Mouse (Mus musculus) liver, embryonic 14.5 days (tissue): ENCODE results near the gene Cideb. TPM values are rescaled to one million over a fixed set of nuclear protein-coding genes. Genes with fewer than 3 reads are reported as not detected.
A peak's percentile ranks its signal among the peaks of the same experiment; 100 is the strongest.

Source experiments
- ATAC-seq: fragments of 200-750 bp; cut with Nextera tagmentation; 2 replicates; pipeline ENCODE4 v1.8.0; 2017; ENCODE audit warnings: moderate number of reproducible peaks, mild to moderate bottlenecking, moderate library complexity; ENCODE audit not compliant: insufficient read depth
- DNase-seq, 3 experiments: peaks; one replicate each; pipeline ENCODE4 v3.0.0-alpha.2; 2012 to 2013; ENCODE audit warnings: low read depth in 3 of 3, low spot score in 3 of 3
- H3K27ac ChIP-seq: fragments of 300-500 bp; sonication (generic); 2 replicates; pipeline ENCODE4 v1.5.1; 2014; ENCODE audit warnings: moderate library complexity, mild to moderate bottlenecking, control low read depth, inconsistent platforms
- H3K27me3 ChIP-seq: fragments of 300-500 bp; sonication (generic); 2 replicates; pipeline ENCODE4 v1.6.1; 2014; ENCODE audit warnings: mild to moderate bottlenecking, low read length, moderate library complexity; ENCODE audit not compliant: control insufficient read depth, insufficient read depth
- H3K36me3 ChIP-seq: fragments of 300-500 bp; sonication (generic); replicated peaks from 2 replicates; pipeline ENCODE4 v1.6.1; 2014; ENCODE audit warnings: low read depth; ENCODE audit not compliant: control insufficient read depth, insufficient read depth
- H3K4me1 ChIP-seq, 2 experiments: fragments of 200-500 bp in 1 of 2; fragments of 300-500 bp in 1 of 2; sonication (generic) in 1 of 2; replicated peaks; 2 replicates each; pipeline ENCODE4 v1.6.1; 2012 to 2014; ENCODE audit warnings: antibody characterized with exemption in 1 of 2, inconsistent platforms in 1 of 2, low read length in 1 of 2; ENCODE audit not compliant: control insufficient read depth in 2 of 2, insufficient read depth in 2 of 2
- H3K4me2 ChIP-seq: fragments of 300-500 bp; sonication (generic); 2 replicates; pipeline ENCODE4 v1.6.1; 2014; ENCODE audit warnings: low read depth, mild to moderate bottlenecking, control low read depth, moderate library complexity
- H3K4me3 ChIP-seq, 2 experiments: fragments of 200-500 bp in 1 of 2; fragments of 300-500 bp in 1 of 2; sonication (generic) in 1 of 2; 2 replicates each; pipeline ENCODE4 v1.5.1; 2012 to 2014; ENCODE audit warnings: low read depth in 2 of 2, low read length in 2 of 2, mild to moderate bottlenecking in 2 of 2, control low read depth in 1 of 2, inconsistent platforms in 1 of 2, moderate library complexity in 1 of 2; ENCODE audit not compliant: insufficient read depth in 1 of 2
- H3K9ac ChIP-seq: fragments of 300-500 bp; sonication (generic); replicated peaks from 2 replicates; pipeline ENCODE4 v1.6.1; 2014; ENCODE audit warnings: mild to moderate bottlenecking, control low read depth, moderate library complexity
- H3K9me3 ChIP-seq: fragments of 300-500 bp; sonication (generic); 2 replicates; pipeline ENCODE4 v1.6.1; 2016; ENCODE audit warnings: low read length, mixed read lengths; ENCODE audit not compliant: control insufficient read depth
- CTCF ChIP-seq: IDR thresholded peaks from 2 replicates; pipeline ENCODE4 v1.5.1; 2016; ENCODE audit warnings: antibody characterized with exemption, low read depth, control low read depth
- EP300 ChIP-seq: IDR thresholded peaks from 2 replicates; pipeline ENCODE4 v1.6.1; 2016; ENCODE audit warnings: antibody characterized with exemption, low read depth
- WGBS: fragments of 180-500 bp; shearing (Covaris S2); extraction: QIAGEN DNeasy Blood & Tissue Kit; methylation state at CpG from one replicate; pipeline ENCODE4 v1.1.7; 2014; ENCODE audit not compliant: insufficient replicate concordance; 5-methylcytosine and 5-hydroxymethylcytosine counted together
- polyA plus RNA-seq, 2 experiments: library from polyadenylated mRNA; depleted of rRNA in 1 of 2; stranded (reverse) in 1 of 2; unstranded in 1 of 2; fragments of >200 nt; fragmentation: Nextera tagmentation in 1 of 2; extraction: Ambion mirVana in 1 of 2; gene quantifications; 2 replicates each; pipeline versions ENCODE4 v1.2.1 to v1.2.3; 2012 to 2014

Gene Cideb
- polyA plus RNA-seq, 2 experiments = 37.3 to 40.0 TPM

DNA sequence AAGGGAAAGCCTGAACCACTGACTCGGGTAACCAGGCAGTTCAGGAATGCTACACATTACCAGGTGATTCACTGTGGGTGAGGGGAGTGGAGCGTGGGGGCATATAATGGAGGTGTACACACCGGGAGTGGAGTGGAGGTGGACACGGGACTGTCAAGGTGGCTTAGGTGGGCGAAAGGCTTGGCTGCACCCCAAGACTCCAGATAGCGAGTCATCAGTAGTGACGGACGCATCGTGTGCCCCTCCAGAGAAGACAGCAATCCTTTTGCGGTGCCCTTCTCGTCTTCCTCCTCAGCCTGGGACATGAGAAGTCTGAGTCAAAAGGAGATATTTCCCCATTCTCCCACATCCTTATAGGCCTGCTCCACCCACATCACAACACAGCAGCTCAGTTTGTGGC is 19.5 kb upstream of the Cideb start:
- no peak for DNase-seq

DNA sequence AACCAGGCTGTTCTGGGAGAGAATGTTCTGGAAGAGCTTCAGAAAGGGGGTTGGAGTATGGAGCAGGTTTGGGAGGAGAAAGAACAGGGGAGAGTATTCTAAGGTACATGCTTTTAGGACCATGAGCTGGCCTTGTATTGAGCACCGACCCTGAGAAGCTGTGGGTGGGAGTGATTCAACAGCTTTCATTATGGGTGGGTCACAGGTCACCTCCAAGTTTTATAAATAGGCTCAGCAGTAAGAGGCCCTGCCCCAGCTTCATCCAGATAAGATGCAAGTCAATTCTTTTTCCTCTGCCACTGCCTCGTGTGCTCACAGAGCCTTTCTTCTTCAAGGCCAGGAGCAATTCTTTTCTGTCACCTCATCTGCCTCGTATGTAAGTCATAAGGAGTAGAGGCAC is 18.9 kb upstream of the Cideb start:
- 16% methylated on average over 3 of the region's 3 CpGs for WGBS
- TF ChIP-seq EP300 (no peak), CTCF (no peak)
- ATAC-seq = no peak
- Histone ChIP-seq H3K4me1 (peaks cover 5 to 13% of the 10 kb centered on the region in 2 experiments; a peak in 3 of 4 replicates), H3K36me3 (no peaks in the 10 kb centered on the region), H3K9ac (no peak overlapping the region), H3K27ac (no peak overlapping the region), H3K4me2 (no peak overlapping the region), H3K4me3 (no peak overlapping the region), H3K27me3 (no peaks in the 10 kb centered on the region; the same call in 1 of the 2 replicates), H3K9me3 (no peaks in the 10 kb centered on the region)
- no peak for DNase-seq

More for the DNA sequence above, 19.5 kb upstream of the Cideb start:
- no peak overlapping the region for H3K4me3 ChIP-seq
- no peaks in the 10 kb centered on the region for H3K9me3 ChIP-seq
- TF ChIP-seq CTCF (no peak), EP300 (no peak)
- no peak overlapping the region for H3K27ac ChIP-seq
- peaks cover 6% of the 10 kb centered on the region for H3K27me3 ChIP-seq
- H3K36me3 ChIP-seq = no peaks in the 10 kb centered on the region
- WGBS = 76% methylated on average over 11 of the region's 11 CpGs
- H3K4me2 ChIP-seq = no peak overlapping the region
- no peak overlapping the region for H3K9ac ChIP-seq
- H3K4me1 ChIP-seq = peaks cover 5 to 13% of the 10 kb centered on the region in 2 experiments; a peak in 3 of 4 replicates
- ATAC-seq = no peak

DNA sequence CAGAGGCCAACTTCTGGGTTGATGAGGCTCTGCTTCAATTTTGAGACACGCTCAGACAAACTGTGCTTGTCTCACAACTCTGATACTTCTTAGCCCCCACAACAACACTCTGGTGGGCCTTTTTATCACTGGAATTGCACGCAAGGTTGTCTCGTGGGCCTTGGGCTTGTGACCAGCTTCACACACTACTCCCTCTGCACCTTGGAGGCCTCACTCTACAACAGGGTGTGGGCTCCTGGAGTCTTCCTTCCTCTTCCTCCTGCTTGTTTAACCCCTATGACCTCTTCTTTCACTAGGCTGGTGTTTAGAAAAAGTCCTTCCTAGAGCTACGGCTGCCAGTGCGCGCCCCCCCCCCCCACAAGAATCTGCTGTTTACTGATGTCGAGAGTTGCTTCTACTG is 18.5 kb upstream of the Cideb start:
- Histone ChIP-seq H3K4me3 (no peak overlapping the region), H3K9me3 (no peaks in the 10 kb centered on the region), H3K9ac (no peak overlapping the region), H3K36me3 (no peaks in the 10 kb centered on the region), H3K4me2 (no peak overlapping the region), H3K27me3 (no peaks in the 10 kb centered on the region), H3K4me1 (peaks cover 5 to 13% of the 10 kb centered on the region in 2 experiments; a peak in 3 of 4 replicates), H3K27ac (no peak overlapping the region)
- no peak for TF ChIP-seq EP300
- no peak for TF ChIP-seq CTCF
- no peak for DNase-seq
- ATAC-seq = no peak
- 42% methylated on average over 7 of the region's 7 CpGs for WGBS

DNA sequence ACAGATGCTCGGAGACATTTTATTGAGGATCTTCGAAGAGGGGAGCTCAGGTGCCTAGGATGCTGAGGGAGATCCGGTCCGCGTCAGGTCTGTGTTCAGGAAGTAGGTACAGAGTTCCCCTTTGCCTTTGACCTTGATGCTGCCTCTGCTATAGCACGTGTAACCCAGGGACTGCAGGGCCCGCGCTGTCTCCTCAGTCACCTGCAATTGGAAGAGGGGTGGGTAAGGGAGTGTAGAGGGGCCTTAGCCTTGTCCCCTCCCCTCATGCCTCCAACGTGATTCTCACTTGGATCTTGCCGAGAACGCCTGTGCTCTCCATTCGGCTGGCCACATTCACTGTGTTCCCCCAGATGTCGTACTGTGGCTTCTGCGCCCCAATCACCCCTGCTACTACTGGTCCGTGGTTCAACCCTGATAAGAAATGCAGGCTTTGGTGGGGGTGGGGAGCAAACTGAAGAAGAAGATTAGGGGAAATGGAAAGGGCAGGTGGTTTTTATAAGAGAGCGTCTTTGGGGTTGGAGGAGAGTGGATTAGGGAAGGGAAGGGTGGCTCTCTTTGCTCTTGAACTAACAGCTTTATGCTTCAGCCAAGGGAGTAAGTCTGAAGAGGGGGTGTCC is 10.9 kb upstream of the Cideb start:
- TF ChIP-seq EP300 = peak; percentile 30; the same call in 1 of the 2 replicates
- TF ChIP-seq CTCF = no peak
- peaks cover 9 to 28% of the 10 kb centered on the region in 2 experiments for H3K4me1 ChIP-seq
- H3K4me3 ChIP-seq = no peak overlapping the region
- H3K4me2 ChIP-seq = peak overlapping the region; percentile 32
- no peaks in the 10 kb centered on the region for H3K9me3 ChIP-seq
- H3K36me3 ChIP-seq = no peaks in the 10 kb centered on the region
- H3K27me3 ChIP-seq = peaks cover 6% of the 10 kb centered on the region; the same call in 1 of the 2 replicates
- DNase-seq = peak in 1 of 3 experiments; percentile 45
- no peak overlapping the region for H3K27ac ChIP-seq
- peak; percentile 75 for ATAC-seq
- WGBS = 26% methylated on average over 16 of the region's 16 CpGs
- no peak overlapping the region for H3K9ac ChIP-seq

DNA sequence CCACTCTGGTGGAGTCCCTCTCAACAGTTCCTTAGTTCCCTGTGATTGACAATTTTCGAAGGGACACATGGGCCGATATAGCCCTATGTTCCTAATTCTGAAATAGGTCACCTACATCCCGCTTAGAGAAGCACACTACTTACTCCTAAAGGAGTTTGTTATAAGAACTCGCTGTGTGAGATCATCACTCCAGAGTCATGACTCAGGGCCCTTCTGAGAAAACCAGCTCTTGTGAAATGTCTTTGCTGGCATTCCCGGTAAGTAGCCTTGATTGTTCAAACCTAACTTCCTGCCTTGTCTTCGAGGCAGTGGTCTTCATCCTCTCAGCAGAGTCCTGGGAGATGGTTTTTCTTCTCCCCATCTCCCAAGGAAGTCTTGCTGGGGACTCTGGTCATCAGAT is 10.3 kb upstream of the Cideb start:
- Histone ChIP-seq H3K4me1 (peaks cover 9 to 31% of the 10 kb centered on the region in 2 experiments), H3K9ac (no peak overlapping the region), H3K27ac (no peak overlapping the region), H3K4me3 (no peak overlapping the region), H3K9me3 (no peaks in the 10 kb centered on the region), H3K36me3 (no peaks in the 10 kb centered on the region), H3K4me2 (peak overlapping the region; percentile 32; the same call in 1 of the 2 replicates), H3K27me3 (peaks cover 6% of the 10 kb centered on the region; the same call in 1 of the 2 replicates)
- DNase-seq (no peak), ATAC-seq (no peak)
- WGBS = 74% methylated on average over 6 of the region's 6 CpGs
- TF ChIP-seq EP300 = no peak
- no peak for TF ChIP-seq CTCF
